Mouse (Mus musculus) kidney, embryonic 16.5 days (tissue): ENCODE measurements at regions not wholly inside any gene's neighbourhood (a gene's known extent, or its start where the extent isn't known, plus 50 kb on each side); places are given as distances from the start of the nearest gene placed in this dataset.

Source experiments
- ATAC-seq: fragments of 200-750 bp; cut with Nextera tagmentation; 2 replicates; pipeline ENCODE4 v1.8.0; 2017; ENCODE audit warnings: moderate TSS enrichment; ENCODE audit not compliant: low FRiP score, low TSS enrichment
- H3K27ac ChIP-seq: fragments of 300-500 bp; sonication (generic); 2 replicates; pipeline ENCODE4 v1.5.1; 2014; ENCODE audit warnings: low read length
- H3K27me3 ChIP-seq: fragments of 300-500 bp; sonication (generic); 2 replicates; pipeline ENCODE4 v1.6.1; 2014; ENCODE audit warnings: low read length, control low read depth, mixed read lengths; ENCODE audit not compliant: insufficient read depth
- H3K36me3 ChIP-seq: fragments of 300-500 bp; sonication (generic); 2 replicates; pipeline ENCODE4 v1.6.1; 2014; ENCODE audit warnings: low read length, control low read depth, mixed read lengths; ENCODE audit not compliant: insufficient read depth
- H3K4me1 ChIP-seq: fragments of 300-500 bp; sonication (generic); 2 replicates; pipeline ENCODE4 v1.6.1; 2014; ENCODE audit warnings: low read length, control low read depth, mixed read lengths; ENCODE audit not compliant: insufficient read depth
- H3K4me2 ChIP-seq: fragments of 300-500 bp; sonication (generic); replicated peaks from 2 replicates; pipeline ENCODE4 v1.6.1; 2014; ENCODE audit warnings: low read depth, low read length
- H3K4me3 ChIP-seq: fragments of 300-500 bp; sonication (generic); 2 replicates; pipeline ENCODE4 v1.5.1; 2014; ENCODE audit warnings: mild to moderate bottlenecking, low read length
- H3K9ac ChIP-seq: fragments of 300-500 bp; sonication (generic); replicated peaks from 2 replicates; pipeline ENCODE4 v1.6.1; 2014; ENCODE audit warnings: low read length
- H3K9me3 ChIP-seq: fragments of 300-500 bp; sonication (generic); 2 replicates; pipeline ENCODE4 v1.6.1; 2016; ENCODE audit warnings: low read length, control low read depth
- WGBS: fragments of 180-500 bp; shearing (Covaris S2); extraction: QIAGEN DNeasy Blood & Tissue Kit; methylation state at CpG from one replicate; pipeline ENCODE4 v1.1.7; 2014; 5-methylcytosine and 5-hydroxymethylcytosine counted together

DNA sequence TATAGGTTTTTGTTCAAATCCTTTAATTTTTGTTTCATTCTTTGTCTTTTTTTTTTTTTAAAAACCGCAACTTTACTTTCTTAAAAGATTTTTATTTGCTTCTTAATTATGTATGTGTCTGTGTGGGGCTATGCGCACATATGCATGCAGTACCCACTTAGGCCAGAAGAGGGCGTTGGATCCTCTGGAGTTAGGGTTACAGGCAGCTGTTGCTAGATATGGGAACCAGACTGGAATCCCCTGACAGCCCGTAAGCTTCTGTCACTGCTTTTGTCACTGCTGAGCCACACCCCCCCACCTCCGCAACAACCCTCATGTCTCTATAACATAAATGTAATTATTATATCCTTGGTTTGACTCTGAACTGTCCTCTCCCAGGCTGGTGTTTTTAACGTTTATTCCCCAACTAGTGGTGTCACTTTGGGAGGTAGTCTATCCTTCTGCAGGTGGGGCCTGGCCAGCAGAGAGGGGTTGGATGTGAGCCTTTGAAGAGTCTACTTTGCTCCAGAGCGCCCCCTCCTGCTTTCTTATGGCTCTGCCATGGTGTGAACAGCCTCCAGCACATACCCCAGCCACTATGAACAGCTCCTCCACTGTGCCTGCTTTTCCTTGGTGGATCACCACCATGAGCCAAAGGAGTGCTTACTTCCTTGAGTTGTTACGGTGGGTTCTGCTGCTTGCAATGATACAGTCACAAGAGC lies 332.7 kb upstream of the Runx1 start:
- WGBS, result 86% methylated on average over 8 of the region's 8 CpGs
- Histone ChIP-seq H3K9me3 (no peaks in the 10 kb centered on the region), H3K36me3 (no peaks in the 10 kb centered on the region), H3K4me2 (no peak overlapping the region), H3K27me3 (no peaks in the 10 kb centered on the region), H3K4me3 (no peak overlapping the region), H3K9ac (no peak overlapping the region), H3K4me1 (no peaks in the 10 kb centered on the region), H3K27ac (no peak overlapping the region)
- no peak for ATAC-seq

DNA sequence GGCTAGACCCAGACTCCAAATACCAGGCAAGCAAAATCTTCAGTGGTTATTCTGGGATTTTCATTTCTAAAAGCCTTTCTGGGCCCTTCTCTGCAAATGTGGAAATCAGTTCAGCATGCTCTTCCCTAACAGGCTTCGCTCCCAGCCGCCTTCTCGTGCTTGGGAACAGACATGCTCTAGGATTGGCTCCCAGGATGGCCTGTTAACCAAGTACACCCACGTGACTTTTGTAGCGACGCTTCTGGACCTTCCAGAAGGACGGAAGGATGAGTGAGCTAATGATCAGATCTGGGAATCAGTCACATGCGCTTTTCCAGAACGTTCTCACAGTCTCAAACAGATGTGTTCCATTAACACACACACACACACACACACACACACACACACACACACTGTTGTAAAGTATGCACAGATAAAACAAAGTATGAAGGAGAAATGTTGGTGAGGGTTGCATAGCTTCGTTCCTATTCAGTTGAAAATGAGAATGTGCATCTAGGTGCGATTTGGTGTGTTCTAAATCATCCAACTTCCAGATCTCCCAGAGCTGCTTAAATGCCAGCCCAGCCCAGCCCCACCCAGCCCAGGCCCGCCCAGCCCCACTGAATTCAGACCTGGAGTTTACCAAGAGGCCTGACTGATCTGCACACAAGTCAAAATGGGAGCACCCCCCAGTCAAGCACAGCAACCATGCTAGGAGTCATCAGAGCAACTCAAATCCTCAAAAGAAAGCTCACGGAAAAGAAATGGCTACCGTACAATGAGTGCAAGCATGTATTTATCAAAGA lies 327.8 kb upstream of the Runx1 start:
- Histone ChIP-seq H3K9ac (no peak overlapping the region), H3K27ac (no peak overlapping the region), H3K4me2 (no peak overlapping the region), H3K9me3 (no peaks in the 10 kb centered on the region), H3K4me3 (no peak overlapping the region), H3K36me3 (no peaks in the 10 kb centered on the region), H3K27me3 (no peaks in the 10 kb centered on the region), H3K4me1 (no peaks in the 10 kb centered on the region)
- ATAC-seq, result no peak
- 83% methylated on average over 14 of the region's 14 CpGs for WGBS

DNA sequence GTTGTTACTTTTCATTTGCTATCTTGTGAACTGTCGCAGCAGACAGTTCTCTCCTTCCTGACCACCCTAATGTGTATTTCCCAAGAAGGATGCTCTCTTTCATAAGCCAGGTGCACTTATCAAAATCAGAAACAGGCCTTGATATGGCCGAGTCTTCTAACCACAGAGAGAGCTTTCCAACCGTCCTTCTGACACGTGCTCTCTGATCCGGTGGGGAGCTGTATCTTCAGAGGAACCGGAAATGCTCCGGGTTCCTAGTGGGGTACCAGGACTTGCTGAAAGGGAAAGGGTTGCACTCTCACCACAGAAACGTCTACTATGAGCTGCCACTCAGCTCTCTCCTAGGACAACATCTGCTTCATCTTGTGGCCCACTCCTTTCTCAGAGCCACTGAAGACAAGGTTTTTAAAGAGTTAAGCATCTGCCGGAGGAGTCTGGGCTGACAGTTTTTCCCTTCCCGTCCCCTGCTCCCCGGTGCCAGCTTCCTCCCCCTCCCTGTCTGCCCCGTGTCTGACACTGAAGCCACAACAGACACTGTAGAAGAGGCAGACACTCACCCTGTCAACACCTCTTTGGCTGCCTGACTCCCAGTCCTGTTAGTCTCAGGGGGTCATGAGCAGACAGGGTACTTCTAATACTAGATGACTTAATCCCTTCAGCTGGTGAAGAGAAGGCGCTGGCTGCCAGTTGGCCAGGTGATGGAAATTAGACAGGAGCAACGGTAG lies 327.0 kb upstream of the Runx1 start:
- no peaks in the 10 kb centered on the region for H3K36me3 ChIP-seq
- H3K27me3 ChIP-seq, result no peaks in the 10 kb centered on the region
- no peak overlapping the region for H3K4me3 ChIP-seq
- ATAC-seq, result no peak
- no peak overlapping the region for H3K4me2 ChIP-seq
- H3K9ac ChIP-seq, result no peak overlapping the region
- WGBS, result 36% methylated on average over 14 of the region's 14 CpGs
- no peaks in the 10 kb centered on the region for H3K9me3 ChIP-seq
- H3K4me1 ChIP-seq, result no peaks in the 10 kb centered on the region
- H3K27ac ChIP-seq, result no peak overlapping the region

DNA sequence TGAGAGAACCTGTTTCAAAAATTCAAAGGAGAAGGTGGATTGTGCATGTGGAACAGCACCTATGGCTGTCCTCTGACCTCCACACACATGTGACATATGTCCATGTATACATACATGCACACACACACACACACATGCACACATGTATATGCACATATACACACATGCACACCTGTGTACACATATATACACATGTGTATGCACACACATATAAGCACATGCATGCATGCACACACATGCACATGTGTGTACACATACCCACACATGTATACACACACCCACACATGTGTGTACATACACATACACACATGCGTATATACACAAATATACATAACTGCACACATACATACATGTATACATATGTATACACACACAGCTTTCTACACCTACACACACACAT lies 326.1 kb upstream of the Runx1 start:
- no peaks in the 10 kb centered on the region for H3K4me1 ChIP-seq
- no peak overlapping the region for H3K4me2 ChIP-seq
- H3K9ac ChIP-seq, result no peak overlapping the region
- 100% methylated on average over 1 of the region's 1 CpGs for WGBS
- H3K27ac ChIP-seq, result no peak overlapping the region
- ATAC-seq, result no peak
- no peaks in the 10 kb centered on the region for H3K36me3 ChIP-seq
- H3K4me3 ChIP-seq, result no peak overlapping the region
- no peaks in the 10 kb centered on the region for H3K27me3 ChIP-seq
- H3K9me3 ChIP-seq, result no peaks in the 10 kb centered on the region

DNA sequence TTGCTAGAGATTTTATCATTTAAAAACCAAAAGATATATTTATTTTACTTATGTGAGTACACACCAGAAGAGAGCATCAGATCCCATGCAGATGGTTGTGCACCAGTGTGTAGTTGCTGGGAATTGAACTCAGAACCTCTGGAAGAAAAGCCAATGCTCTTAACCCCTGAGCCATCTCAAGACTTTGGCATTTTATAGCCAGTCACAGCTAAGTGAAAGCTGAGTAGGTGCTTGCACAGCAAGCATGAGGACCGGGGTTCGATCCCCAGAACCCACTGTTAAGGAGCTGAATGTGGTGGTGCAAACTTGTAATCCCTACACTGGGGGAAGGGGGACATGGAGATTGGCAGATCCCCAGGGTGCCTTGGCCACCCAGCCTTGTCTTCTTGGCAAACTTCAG lies 325.7 kb upstream of the Runx1 start:
- 95% methylated on average over 2 of the region's 2 CpGs for WGBS
- Histone ChIP-seq H3K4me2 (no peak overlapping the region), H3K9me3 (no peaks in the 10 kb centered on the region), H3K27ac (no peak overlapping the region), H3K9ac (no peak overlapping the region), H3K36me3 (no peaks in the 10 kb centered on the region), H3K4me1 (no peaks in the 10 kb centered on the region), H3K27me3 (no peaks in the 10 kb centered on the region), H3K4me3 (no peak overlapping the region)
- ATAC-seq, result no peak

DNA sequence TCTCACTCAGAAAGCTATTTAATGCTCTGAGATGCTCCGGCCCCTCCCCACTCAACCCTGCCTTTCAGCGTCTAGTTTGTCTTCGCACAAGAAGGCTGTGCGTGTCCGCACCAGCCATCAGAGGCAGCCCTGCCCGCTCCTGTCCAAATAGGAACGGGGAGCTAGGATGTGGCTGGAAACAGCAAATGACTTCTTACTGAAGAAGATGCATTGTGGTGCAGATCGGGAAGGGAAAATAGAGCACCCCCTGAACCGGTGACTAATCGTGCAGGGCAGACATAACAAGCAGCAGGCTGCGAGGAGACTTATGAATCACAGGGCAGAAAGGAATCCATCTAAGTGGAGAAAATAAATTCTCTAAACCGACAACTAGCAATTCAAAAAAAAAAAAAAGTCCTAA lies 324.5 kb upstream of the Runx1 start:
- Histone ChIP-seq H3K27ac (no peak overlapping the region), H3K4me1 (no peaks in the 10 kb centered on the region), H3K4me3 (no peak overlapping the region), H3K36me3 (no peaks in the 10 kb centered on the region), H3K9ac (no peak overlapping the region), H3K4me2 (no peak overlapping the region), H3K9me3 (no peaks in the 10 kb centered on the region), H3K27me3 (no peaks in the 10 kb centered on the region)
- no peak for ATAC-seq
- WGBS, result 67% methylated on average over 12 of the region's 12 CpGs

DNA sequence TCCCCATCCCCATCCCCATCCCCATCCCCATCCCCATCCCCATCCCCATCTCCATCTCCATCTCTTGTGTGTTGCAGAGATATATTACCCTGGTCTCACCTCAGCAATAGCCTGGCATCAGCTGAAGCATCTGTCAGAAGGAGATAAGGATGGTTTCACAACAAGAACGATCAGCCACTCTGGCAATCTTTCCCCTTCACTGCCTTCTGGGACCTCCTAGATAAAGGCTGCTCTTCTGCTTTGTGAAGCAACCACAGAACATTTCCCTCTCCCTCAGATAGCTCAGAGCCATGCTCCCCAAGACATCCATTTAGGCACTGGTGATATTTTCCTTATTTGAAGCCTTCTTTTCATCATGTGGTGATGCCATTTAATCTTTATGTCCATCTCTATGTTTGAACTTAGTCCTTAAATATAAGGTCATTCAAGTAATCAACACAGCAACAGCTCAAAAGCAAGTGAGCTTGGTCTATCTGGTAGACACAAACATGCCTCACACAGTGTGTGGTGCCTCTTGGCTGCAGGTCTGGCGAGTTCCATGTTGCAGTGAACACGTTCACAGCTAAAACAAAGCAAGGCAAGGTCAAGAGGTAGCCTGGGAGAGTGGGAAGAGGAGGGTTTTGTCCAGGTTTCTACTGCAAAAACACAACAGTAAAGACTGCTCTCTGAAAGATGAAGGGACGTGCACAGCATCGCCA lies 321.7 kb upstream of the Runx1 start:
- Histone ChIP-seq H3K36me3 (no peaks in the 10 kb centered on the region), H3K4me2 (no peak overlapping the region), H3K27ac (no peak overlapping the region), H3K4me3 (no peak overlapping the region), H3K4me1 (no peaks in the 10 kb centered on the region), H3K9ac (no peak overlapping the region), H3K9me3 (no peaks in the 10 kb centered on the region), H3K27me3 (no peaks in the 10 kb centered on the region)
- WGBS, result 75% methylated on average over 5 of the region's 5 CpGs
- no peak for ATAC-seq

DNA sequence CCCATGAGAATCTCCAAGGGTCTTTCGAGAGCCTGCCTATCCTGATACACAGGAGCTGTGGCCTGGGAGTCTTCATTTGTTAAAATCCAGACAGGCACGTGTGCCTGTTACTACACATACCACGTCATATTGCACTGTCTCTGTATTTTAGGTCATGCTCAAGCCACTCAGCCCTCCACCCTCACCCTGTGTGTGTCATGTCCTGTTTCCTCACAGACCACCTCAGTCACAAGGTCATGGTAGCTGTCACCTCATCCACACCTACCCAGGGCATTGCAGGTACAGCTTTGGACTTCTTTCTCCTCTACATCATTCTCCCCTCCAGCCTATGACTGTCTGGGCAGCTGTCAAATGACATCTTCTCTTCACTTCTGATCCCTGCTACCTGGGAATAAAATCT lies 320.9 kb upstream of the Runx1 start:
- Histone ChIP-seq H3K9ac (no peak overlapping the region), H3K27me3 (no peaks in the 10 kb centered on the region), H3K4me1 (no peaks in the 10 kb centered on the region), H3K27ac (no peak overlapping the region), H3K4me2 (no peak overlapping the region), H3K36me3 (no peaks in the 10 kb centered on the region), H3K4me3 (no peak overlapping the region), H3K9me3 (no peaks in the 10 kb centered on the region)
- 79% methylated on average over 3 of the region's 3 CpGs for WGBS
- ATAC-seq, result no peak

DNA sequence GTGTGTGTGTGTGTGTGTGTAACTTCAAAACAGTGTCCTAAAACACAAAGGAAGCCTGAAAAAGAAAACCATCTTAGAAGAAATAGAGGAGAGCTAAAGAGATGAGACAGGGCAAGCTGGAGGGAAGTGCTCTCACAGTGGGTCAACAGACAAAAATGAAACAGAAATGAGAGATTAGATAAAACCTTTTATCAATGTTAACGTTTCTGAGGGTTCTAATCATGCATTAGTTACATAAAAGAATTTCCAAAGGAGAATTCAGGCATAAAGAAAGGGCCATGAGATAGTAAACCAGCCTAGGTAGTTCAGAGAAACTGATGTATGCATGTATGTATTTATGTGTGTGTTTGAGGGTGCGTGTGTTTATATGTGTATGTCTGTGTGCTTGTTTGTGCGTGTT lies 319.7 kb upstream of the Runx1 start:
- Histone ChIP-seq H3K4me2 (no peak overlapping the region), H3K27ac (no peak overlapping the region), H3K27me3 (0 out of 2 replicates have a peak, but pooled peaks cover 2% of the 10 kb centered on the region), H3K4me3 (no peak overlapping the region), H3K9ac (no peak overlapping the region), H3K4me1 (no peaks in the 10 kb centered on the region), H3K36me3 (no peaks in the 10 kb centered on the region), H3K9me3 (no peaks in the 10 kb centered on the region)
- WGBS, result 71% methylated on average over 3 of the region's 3 CpGs
- no peak for ATAC-seq
